Mouse (Mus musculus) layer of hippocampus, adult 2 months (tissue): ENCODE data around the gene Smarcc2. TPM values are rescaled to one million over a fixed set of nuclear protein-coding genes. Genes with fewer than 3 reads are reported as not detected.
"Not testable (repeated sequence)": the region's sequence is repeated elsewhere in the genome, so short reads cannot be mapped to it uniquely, and the experiment has no call there.

Experiments used
- DNase-seq, 2 experiments: peaks; one replicate each; pipeline ENCODE4 v3.0.0; 2022; ENCODE audit warnings: low spot score in 2 of 2
- H3K27ac ChIP-seq: fragments of 200-600 bp; 2 replicates; pipeline ENCODE4 v1.8.1; 2022
- H3K4me3 ChIP-seq: fragments of 200-600 bp; 2 replicates; pipeline ENCODE4 v1.8.1; 2022; ENCODE audit warnings: mild to moderate bottlenecking
- CTCF ChIP-seq: fragments of 200-600 bp; conservative IDR thresholded peaks from 2 replicates; pipeline ENCODE4 v1.8.1; 2022; ENCODE audit warnings: antibody characterized with exemption, mild to moderate bottlenecking, moderate library complexity
- total RNA-seq, 2 experiments: library from RNA; stranded (reverse); gene quantifications; 2 replicates each; pipeline ENCODE4 v1.2.3; 2021

Smarcc2 gene
- total RNA-seq, 2 experiments from 2014 or later, result 246 to 255 TPM

- Histone ChIP-seq H3K4me3 (peak overlapping the region; percentile 67), H3K27ac (peak overlapping the region; percentile 91)
- 0 out of 2 replicates have a peak, but pooled peaks have one; percentile 35 for TF ChIP-seq CTCF
- DNase-seq, result peak in 1 of 2 experiments; percentile 60
Measured at GRCm38 (mm10) chr10:128499116-128499671, 40.1 kb downstream of the Smarcc2 start.

GRCm38 (mm10) chr10:128502341-128502740, 43.3 kb downstream of the Smarcc2 start:
- no peak for DNase-seq
- H3K27ac ChIP-seq, result no peak overlapping the region
- H3K4me3 ChIP-seq, result no peak overlapping the region
- no peak for TF ChIP-seq CTCF

- no peak for TF ChIP-seq CTCF
- H3K27ac ChIP-seq, result no peak overlapping the region
Measured at GRCm38 (mm10) chr10:128503532-128503931, 44.5 kb downstream of the Smarcc2 start.

GRCm38 (mm10) chr10:128504012-128504411, 45.0 kb downstream of the Smarcc2 start:
- DNase-seq, result no peak
- Histone ChIP-seq H3K27ac (peak overlapping the region; percentile 11; the same call in 1 of the 2 replicates), H3K4me3 (no peak overlapping the region)
- TF ChIP-seq CTCF, result no peak

More at GRCm38 (mm10) chr10:128503532-128503931, 44.5 kb downstream of the Smarcc2 start:
- no peak overlapping the region for H3K4me3 ChIP-seq
- no peak for DNase-seq

GRCm38 (mm10) chr10:128504641-128505370, 45.8 kb downstream of the Smarcc2 start:
- TF ChIP-seq CTCF, result no peak
- H3K27ac ChIP-seq, result peak overlapping the region; percentile 11; the same call in 1 of the 2 replicates

GRCm38 (mm10) chr10:128505371-128505667, 46.3 kb downstream of the Smarcc2 start:
- peak overlapping the region; percentile 11; the same call in 1 of the 2 replicates for H3K27ac ChIP-seq
- not testable (repeated sequence) for DNase-seq, H3K4me3 ChIP-seq

More at GRCm38 (mm10) chr10:128504641-128505370, 45.8 kb downstream of the Smarcc2 start:
- H3K4me3 ChIP-seq, result no peak overlapping the region
- DNase-seq, result no peak

GRCm38 (mm10) chr10:128505974-128506373, 46.9 kb downstream of the Smarcc2 start:
- peak; percentile 25; the same call in 1 of the 2 replicates for TF ChIP-seq CTCF
- no peak for DNase-seq
- Histone ChIP-seq H3K4me3 (no peak overlapping the region), H3K27ac (no peak overlapping the region)

- no peak for DNase-seq
- Histone ChIP-seq H3K4me3 (no peak overlapping the region), H3K27ac (no peak overlapping the region)
- no peak for TF ChIP-seq CTCF
Measured at GRCm38 (mm10) chr10:128508260-128508659, 49.2 kb downstream of the Smarcc2 start.

GRCm38 (mm10) chr10:128509203-128509602, 50.2 kb downstream of the Smarcc2 start:
- no peak for DNase-seq
- H3K4me3 ChIP-seq, result no peak overlapping the region
- H3K27ac ChIP-seq, result no peak overlapping the region
- no peak for TF ChIP-seq CTCF

- no peak for TF ChIP-seq CTCF
- H3K27ac ChIP-seq, result no peak overlapping the region
- DNase-seq, result no peak
- no peak overlapping the region for H3K4me3 ChIP-seq
Measured at GRCm38 (mm10) chr10:128509831-128510230, 50.8 kb downstream of the Smarcc2 start.

GRCm38 (mm10) chr10:128510301-128510700, 51.3 kb downstream of the Smarcc2 start:
- no peak for TF ChIP-seq CTCF
- Histone ChIP-seq H3K4me3 (no peak overlapping the region), H3K27ac (no peak overlapping the region)
- DNase-seq, result no peak

- TF ChIP-seq CTCF, result no peak
Measured at GRCm38 (mm10) chr10:128511189-128511588, 52.1 kb downstream of the Smarcc2 start.

GRCm38 (mm10) chr10:128511761-128512160, 52.7 kb downstream of the Smarcc2 start:
- DNase-seq, result no peak
- Histone ChIP-seq H3K4me3 (no peak overlapping the region), H3K27ac (no peak overlapping the region)
- no peak for TF ChIP-seq CTCF

More at GRCm38 (mm10) chr10:128511189-128511588, 52.1 kb downstream of the Smarcc2 start:
- Histone ChIP-seq H3K4me3 (no peak overlapping the region), H3K27ac (no peak overlapping the region)
- DNase-seq, result no peak

GRCm38 (mm10) chr10:128515044-128515443, 56.0 kb downstream of the Smarcc2 start:
- Histone ChIP-seq H3K4me3 (no peak overlapping the region), H3K27ac (no peak overlapping the region)
- no peak for TF ChIP-seq CTCF
- no peak for DNase-seq
